Mouse (Mus musculus) ovary, adult 18-20 months (tissue): Measurements from ENCODE around the gene Nap1l5.

ENCODE experiments used
- DNase-seq: peaks from one replicate; pipeline ENCODE4 v3.0.0; 2022; ENCODE audit warnings: low spot score, mixed read lengths

Gene Nap1l5

GRCm38 (mm10) chr6:58906852-58907261, at the start of gene Nap1l5:
Nap1l5 (minus strand) TSS chr6:58907076.
- no peak for DNase-seq

- no peak for DNase-seq
These were observed 44.5 kb upstream of the Nap1l5 start for GRCm38 (mm10) chr6:58951128-58951992.

GRCm38 (mm10) chr6:58950410-58950809, 43.5 kb upstream of the Nap1l5 start:
- DNase-seq = no peak

GRCm38 (mm10) chr6:58946840-58947239, 40.0 kb upstream of the Nap1l5 start:
- DNase-seq = no peak

- DNase-seq = no peak
These were observed 39.4 kb upstream of the Nap1l5 start for GRCm38 (mm10) chr6:58946246-58946645.

GRCm38 (mm10) chr6:58943958-58944357, 37.1 kb upstream of the Nap1l5 start:
- no peak for DNase-seq

GRCm38 (mm10) chr6:58942276-58942675, 35.4 kb upstream of the Nap1l5 start:
- no peak for DNase-seq

GRCm38 (mm10) chr6:58937726-58938125, 30.9 kb upstream of the Nap1l5 start:
- no peak for DNase-seq

- DNase-seq = no peak
These were observed 27.3 kb upstream of the Nap1l5 start for GRCm38 (mm10) chr6:58934144-58934543.

- no peak for DNase-seq
These were observed 26.5 kb upstream of the Nap1l5 start for GRCm38 (mm10) chr6:58933189-58933913.

- no peak for DNase-seq
These were observed 25.8 kb upstream of the Nap1l5 start for GRCm38 (mm10) chr6:58932515-58933188.

GRCm38 (mm10) chr6:58931149-58931548, 24.3 kb upstream of the Nap1l5 start:
- no peak for DNase-seq

- no peak for DNase-seq
These were observed 23.1 kb upstream of the Nap1l5 start for GRCm38 (mm10) chr6:58929911-58930431.

GRCm38 (mm10) chr6:58927881-58928280, 21.0 kb upstream of the Nap1l5 start:
- DNase-seq = no peak

GRCm38 (mm10) chr6:58922511-58922910, 15.6 kb upstream of the Nap1l5 start:
- DNase-seq = no peak

- no peak for DNase-seq
These were observed 14.7 kb upstream of the Nap1l5 start for GRCm38 (mm10) chr6:58921623-58922022.

- DNase-seq = no peak
These were observed 13.9 kb upstream of the Nap1l5 start for GRCm38 (mm10) chr6:58920735-58921134.

GRCm38 (mm10) chr6:58916498-58916897, 9.6 kb upstream of the Nap1l5 start:
- no peak for DNase-seq

- DNase-seq = no peak
These were observed 7.1 kb upstream of the Nap1l5 start for GRCm38 (mm10) chr6:58913971-58914370.

GRCm38 (mm10) chr6:58913551-58913950, 6.7 kb upstream of the Nap1l5 start:
- no peak for DNase-seq

- peak; percentile 58 for DNase-seq
These were observed 6.0 kb upstream of the Nap1l5 start for GRCm38 (mm10) chr6:58912842-58913241.

GRCm38 (mm10) chr6:58907791-58908190, 915 bp upstream of the Nap1l5 start:
- DNase-seq = no peak
